Mouse (Mus musculus): ENCODE results near the gene Arl6.

Gene Arl6

GRCm38 (mm10) chr16:59587816-59588215, 51.4 kb downstream of the Arl6 start:
- no peak for DNase-seq (ENCODE audit: low spot score in 2 of 2)

- no peak for DNase-seq (ENCODE audit: low spot score in 2 of 2)
Measured at GRCm38 (mm10) chr16:59586911-59587310, 52.3 kb downstream of the Arl6 start.

GRCm38 (mm10) chr16:59586276-59586675, 52.9 kb downstream of the Arl6 start:
- no peak for DNase-seq (ENCODE audit: low spot score in 2 of 2)

GRCm38 (mm10) chr16:59585706-59586244, 53.4 kb downstream of the Arl6 start:
- DNase-seq (ENCODE audit: low spot score in 2 of 2): no peak

- no peak for DNase-seq (ENCODE audit: low spot score in 2 of 2)
Measured at GRCm38 (mm10) chr16:59583515-59583914, 55.7 kb downstream of the Arl6 start.

- DNase-seq (ENCODE audit: low spot score in 2 of 2): no peak
Measured at GRCm38 (mm10) chr16:59579237-59579636, 60.0 kb downstream of the Arl6 start.

- no peak for DNase-seq (ENCODE audit: low spot score in 2 of 2)
Measured at GRCm38 (mm10) chr16:59573961-59574360, 65.2 kb downstream of the Arl6 start.

- DNase-seq (ENCODE audit: low spot score in 2 of 2): no peak
Measured at GRCm38 (mm10) chr16:59572685-59573084, 66.5 kb downstream of the Arl6 start.

GRCm38 (mm10) chr16:59570807-59571206, 68.4 kb downstream of the Arl6 start:
- DNase-seq (ENCODE audit: low spot score in 2 of 2): no peak

- no peak for DNase-seq (ENCODE audit: low spot score in 2 of 2)
Measured at GRCm38 (mm10) chr16:59569837-59570236, 69.4 kb downstream of the Arl6 start.

GRCm38 (mm10) chr16:59567721-59568381, 71.3 kb downstream of the Arl6 start:
- DNase-seq (ENCODE audit: low spot score in 2 of 2): no peak

GRCm38 (mm10) chr16:59566437-59566836, 72.8 kb downstream of the Arl6 start:
- DNase-seq (ENCODE audit: low spot score in 2 of 2): no peak

- no peak for DNase-seq (ENCODE audit: low spot score in 2 of 2)
Measured at GRCm38 (mm10) chr16:59565631-59566030, 73.6 kb downstream of the Arl6 start.

- DNase-seq (ENCODE audit: low spot score in 2 of 2): no peak
Measured at GRCm38 (mm10) chr16:59564025-59564424, 75.2 kb downstream of the Arl6 start.

All from right cerebral cortex, postnatal 36 days (tissue).